Mouse (Mus musculus) retina, adult 2 months (tissue): ENCODE data around the gene Gstm4.

Experiments
- DNase-seq: peaks from one replicate; pipeline ENCODE4 v3.0.0-alpha.2; 2012; ENCODE audit warnings: low read depth, low spot score

The Gstm4 gene

DNA sequence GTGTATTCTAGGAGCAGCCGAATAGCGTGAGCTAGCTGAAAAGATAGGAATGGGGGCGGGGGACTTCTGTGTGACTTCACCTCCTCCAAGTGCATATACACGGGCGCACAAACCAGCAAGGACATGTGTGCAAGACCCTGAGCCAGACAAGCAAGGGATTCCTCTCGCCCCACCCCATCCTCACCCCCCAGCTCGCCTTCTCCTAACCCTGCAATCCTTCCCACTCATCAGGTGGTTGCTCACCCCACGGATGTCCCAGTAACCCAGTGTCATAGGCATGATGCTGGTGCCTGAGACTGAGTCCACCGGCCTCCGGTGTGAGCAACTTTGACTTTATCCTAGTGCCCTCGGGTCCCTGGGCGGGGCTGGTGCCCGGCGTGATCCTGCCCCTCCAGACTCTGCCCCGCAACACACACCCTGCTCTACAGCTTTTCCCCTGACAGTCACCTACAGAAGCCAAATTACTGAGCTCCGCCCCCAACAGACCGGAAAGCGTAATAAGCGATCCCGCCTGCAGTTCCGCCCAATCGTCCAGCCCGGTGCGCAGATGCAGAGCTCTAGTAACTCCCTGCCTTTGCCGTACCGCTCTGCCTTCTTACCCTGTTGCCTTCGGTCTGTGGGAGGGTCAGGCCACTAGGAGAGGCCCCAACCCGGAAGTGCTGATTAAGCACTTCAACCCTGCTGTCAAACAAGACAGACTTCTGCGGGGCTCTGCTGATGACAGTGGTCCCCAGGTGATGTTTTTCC, at the start of gene Gstm4:
TSS of gene Gstm4 (minus strand) at position 501 of the 747 bp plus-strand sequence.
- peak; percentile 56 for DNase-seq

DNA sequence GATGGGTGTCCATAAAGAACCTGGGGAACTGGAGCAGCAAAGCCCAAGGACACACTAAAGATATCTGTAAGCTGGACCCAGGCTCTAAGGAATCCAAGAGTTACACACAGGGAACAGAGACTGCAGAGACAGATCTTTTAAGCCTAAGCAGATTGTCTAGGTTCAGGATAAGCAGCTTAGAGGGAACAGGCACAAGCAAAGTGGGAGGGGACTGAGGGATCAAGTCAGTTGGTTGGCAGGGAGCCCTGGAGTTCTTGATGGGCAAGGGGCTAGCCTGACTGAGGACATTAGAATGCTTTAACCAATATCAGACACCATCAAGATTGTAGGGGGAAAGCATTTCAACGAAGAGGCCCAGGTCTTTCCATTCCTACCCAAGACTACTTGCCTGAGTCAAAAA, 49.5 kb upstream of the Gstm4 start:
- DNase-seq, result peak; percentile 71

DNA sequence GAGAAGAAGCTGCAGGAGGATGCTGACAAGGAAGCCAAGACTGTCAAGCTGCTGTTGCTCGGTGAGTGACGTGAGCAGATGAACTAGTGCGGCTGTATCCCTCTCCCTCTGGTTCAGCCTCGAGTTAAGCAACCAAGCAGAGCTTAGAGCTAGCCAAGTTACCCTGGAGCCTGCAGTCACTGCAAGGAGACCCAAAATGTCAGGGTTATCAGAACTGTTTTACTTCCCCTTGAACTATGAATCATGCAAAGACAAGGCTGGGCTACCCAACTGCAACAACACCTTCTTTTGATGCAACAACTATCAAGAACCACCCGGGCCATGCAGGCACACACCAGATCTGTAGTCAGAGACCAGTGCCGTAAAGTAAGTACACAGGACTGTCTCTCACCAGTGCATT, 48.6 kb upstream of the Gstm4 start:
- no peak for DNase-seq

DNA sequence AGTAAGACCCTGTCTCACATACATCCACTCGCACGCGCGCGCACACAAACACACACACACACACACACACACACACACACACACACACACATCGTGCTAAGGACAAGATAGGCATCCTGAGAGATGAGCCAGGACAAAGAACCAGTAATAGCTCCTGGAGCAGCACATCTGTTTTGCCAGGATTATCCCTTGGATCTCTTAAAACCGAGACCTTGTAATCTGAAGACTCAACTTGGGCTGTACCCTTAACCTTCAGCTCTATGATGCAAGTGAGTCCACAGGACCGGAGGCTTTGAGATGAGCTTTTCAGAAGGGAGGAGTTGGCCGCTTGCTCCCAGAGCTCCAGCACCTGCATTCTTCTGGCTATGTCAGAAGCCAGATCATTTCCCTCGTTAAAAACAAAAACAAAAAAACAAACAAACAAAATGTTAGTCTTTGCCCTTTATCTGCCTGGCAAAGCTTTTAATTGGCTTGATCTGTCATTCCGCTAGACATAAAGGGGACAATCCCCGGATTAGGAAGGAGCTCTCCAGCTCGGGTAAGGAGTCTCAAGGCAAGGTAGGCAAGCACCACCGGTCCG, 47.9 kb upstream of the Gstm4 start, which contains the start of gene Gnat2:
TSS of gene Gnat2 (plus strand) at position 254 of the 580 bp plus-strand sequence.
- DNase-seq, result no peak

DNA sequence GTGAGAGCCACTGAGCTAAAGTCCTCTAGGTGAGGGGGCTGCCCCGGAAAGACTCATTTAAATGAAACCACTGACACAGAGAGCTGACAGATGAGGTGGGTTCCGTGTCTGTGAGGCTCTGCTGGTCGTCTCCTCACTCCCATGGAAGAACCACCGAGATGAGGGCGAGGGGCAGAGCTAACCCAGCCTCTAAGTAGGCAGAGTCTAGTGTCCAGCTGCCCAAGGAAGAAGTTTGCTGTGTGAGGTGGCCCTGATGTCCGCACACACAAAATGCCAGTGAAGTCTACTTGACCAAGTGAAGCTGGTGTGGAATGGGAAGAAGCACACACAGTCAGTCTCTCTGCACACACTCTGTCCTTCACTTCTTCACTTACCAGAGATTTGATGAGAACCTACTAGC, 47.3 kb upstream of the Gstm4 start:
- DNase-seq, result no peak

DNA sequence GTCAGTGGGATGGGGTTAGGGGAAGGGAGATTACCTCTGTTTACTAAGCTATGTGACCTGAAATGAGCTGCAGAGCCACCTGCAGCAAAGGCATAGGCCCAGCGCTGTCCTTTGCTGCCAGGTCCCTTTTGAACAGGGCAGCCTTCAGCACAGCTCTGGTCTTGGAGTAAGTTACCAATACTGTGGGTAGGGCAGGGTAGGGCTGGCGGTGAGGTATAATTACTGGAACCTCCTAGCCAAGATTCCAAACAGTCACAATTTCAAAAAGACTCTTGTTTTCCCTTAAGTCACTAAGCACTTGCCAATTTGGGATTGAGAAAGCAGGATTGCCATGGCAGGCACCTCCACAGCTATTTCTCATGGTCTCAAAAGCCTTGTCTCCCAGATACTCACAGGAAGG, 45.9 kb upstream of the Gstm4 start:
- no peak for DNase-seq

DNA sequence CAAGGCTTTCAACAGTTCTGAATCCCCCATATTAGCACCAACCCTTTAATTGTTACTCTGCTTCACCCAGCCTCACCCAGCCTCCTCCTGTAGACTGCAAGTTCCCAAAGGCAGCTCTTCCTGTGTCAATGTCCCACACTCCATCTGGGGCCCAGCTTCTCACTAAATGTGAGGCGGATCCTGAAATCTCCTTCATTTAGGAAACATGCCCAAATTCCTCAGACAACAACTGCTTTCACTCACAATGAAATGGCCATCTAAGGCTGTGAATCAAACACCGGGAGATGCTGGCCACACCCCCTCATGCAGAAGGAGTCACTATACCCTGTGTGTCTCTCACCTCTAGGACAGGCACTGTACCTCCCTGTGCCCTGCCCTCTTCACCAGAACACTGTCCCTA, 45.2 kb upstream of the Gstm4 start:
- no peak for DNase-seq

DNA sequence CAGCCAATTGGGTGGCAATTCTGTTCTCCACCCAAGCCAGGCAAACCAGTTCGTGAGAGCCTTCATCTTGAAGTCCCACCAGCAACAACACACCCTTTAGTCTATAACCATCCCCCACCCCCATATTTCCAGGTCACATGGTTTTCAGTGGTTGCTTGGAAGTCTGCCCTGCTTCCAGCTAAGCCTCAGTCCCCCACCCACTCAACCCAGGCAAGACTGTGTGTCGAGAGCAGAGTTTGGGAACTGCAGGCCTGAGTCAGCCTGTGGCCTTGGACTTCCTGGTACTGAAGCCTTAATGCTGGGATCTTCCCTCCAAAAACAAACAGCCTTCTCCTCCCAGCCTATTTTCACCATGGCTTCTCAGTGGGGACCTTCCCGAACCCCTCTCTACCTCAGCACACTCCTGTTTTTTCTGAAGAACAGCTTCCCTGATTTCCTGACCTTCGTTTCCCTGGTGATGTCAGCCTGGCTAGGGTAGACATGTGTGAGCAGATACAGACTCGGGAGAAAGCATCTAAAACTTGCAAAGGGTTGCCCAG, 44.2 kb upstream of the Gstm4 start:
- no peak for DNase-seq

DNA sequence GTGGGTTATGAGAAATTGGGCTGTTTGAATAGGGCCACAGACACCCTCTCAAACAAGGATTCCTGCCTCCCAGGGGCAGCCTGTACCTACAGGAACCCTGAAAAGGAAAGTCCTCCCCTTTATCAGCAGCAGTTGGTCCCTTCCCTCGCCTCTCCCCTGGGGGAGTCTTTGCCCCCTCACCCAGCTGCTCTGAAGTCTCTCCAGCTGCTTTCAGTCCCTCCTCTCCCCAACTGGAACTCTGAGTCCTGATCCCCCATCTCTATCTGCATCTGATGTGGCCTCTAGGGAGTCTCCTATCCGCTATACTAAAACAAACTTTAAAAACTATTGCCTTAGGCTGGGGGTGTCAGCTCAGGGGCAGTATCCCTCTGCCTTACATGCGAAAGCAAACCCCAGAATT, 42.6 kb upstream of the Gstm4 start:
- no peak for DNase-seq

DNA sequence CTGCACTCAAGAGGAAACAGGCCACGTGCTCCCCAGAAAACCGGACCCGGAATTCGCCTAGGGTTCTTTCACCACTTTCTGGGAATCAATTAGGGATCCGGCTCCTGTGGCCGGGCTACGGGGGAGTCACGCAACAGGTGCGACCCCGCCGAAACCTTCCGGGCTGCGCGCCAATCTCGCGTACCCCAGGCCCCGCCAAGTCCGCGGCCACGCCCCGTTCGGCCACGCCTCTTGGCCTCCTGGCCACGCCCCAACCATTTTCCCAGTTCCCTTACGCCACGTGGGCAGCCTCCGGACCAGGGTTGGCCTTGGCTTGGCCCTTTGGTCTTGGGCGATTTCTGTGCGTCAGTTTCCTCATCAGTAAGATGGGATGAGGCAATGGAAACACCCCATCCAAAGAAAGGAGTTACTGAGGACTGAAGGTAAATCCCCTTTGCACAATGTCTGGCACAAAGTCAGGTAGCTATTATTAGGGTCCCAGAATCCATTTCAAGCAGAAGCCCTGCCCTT, 41.8 kb upstream of the Gstm4 start, which contains the start of gene Ampd2:
TSS of gene Ampd2 (minus strand) at position 182 of the 510 bp plus-strand sequence.
- DNase-seq, result no peak

DNA sequence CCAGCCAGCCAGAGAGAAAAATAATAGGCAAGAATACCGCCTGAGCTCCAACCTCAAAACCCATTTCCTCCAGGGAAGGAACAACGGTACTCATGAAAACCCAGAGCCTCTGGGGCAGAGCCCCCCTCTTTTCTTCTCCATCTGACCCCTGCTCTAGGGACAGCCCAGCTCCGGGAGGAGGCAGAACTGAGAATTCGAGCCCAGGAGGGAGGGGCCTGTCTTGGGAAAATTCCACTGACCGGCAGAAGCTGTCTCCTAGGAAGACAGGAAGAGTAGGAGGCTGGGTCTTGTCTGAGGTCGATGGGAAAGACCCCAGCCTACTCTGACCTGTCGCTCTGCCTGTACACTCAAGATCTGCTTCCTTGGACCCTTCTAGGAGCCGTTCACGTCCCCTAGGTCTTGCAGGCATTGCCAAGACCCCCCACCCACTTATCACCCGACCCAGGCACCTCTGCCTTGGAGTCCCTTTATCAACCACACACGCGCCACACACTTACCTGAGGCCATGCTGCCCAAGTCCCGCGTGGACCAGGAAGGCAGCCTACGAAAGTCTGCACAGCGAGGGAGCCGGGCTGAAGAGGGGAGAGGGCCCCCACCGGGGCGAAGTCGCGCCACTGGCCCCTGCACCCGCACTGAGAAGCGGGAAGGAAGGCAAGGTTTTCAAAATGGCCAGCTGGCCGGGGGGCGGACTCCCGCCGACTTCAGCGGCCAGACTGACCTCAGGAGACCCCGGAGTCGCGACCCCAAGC, 41.2 kb upstream of the Gstm4 start:
- no peak for DNase-seq

DNA sequence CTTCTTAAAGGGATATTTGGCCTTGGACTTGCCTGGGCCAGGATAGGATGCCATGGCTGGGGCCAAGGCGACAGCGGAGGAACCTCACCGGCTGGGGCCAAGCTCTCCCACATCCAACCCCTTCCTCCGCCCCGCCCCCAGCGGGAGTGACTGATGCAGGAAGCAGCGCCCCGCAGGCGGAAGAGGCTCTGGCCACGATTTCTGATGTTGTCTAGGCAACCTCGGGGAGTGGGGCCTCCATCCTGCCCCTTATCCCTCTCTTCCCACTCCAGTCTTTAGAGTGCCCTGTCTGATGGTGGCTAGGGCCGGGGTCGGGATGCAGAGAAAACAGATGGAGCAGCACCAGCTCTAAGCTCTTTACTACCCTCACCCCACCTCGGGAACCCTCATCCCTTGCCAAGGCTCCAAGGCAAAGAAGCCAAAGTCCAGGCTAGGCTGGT, 40.6 kb upstream of the Gstm4 start:
- no peak for DNase-seq

DNA sequence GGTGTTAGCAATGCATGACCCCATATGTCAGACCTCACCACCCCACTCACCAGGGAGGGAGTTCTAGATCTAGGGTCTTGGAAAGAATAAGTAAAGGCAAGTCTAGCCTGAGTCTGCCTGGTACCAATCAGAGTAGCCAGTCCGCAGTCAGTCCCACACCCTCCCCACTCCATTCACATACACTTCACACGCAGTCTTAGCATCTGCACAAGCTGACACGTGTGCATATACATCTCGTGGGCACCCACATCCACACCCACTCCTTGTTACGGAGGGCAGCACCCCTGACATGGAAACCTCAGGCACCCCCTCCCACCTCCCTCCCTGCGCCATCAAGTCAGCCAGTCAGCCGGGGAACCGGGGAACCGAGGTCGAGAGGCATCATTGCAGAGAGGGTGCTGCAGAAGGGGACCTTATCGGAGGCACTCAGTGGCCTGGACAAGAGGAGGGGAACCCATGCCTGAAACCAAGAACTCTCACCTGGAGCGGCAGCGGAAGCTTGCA, 40.1 kb upstream of the Gstm4 start:
- no peak for DNase-seq

DNA sequence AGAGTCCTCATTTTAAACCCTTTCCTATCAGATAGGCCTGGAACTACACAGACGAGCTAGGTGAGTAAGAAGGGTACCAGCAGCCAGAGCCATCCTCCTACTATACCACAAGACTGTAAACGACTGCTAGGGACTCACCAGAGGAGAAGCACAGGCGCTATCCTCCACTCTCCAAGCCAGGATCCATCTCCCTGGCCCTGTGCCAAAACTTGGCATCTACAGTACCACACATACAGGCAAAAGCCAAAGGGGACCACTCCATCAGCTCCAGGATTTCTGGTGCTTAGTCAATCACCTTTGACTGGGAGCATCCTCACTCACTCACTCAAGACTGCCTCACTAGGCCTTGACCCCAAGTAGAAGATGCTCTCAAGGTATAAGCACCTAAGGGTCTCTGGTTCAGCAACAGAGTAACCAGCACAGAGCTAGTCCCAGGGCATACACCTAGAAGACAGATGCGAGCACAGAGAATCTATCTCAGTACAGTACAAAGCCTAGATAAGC, 39.3 kb upstream of the Gstm4 start:
- DNase-seq, result no peak

DNA sequence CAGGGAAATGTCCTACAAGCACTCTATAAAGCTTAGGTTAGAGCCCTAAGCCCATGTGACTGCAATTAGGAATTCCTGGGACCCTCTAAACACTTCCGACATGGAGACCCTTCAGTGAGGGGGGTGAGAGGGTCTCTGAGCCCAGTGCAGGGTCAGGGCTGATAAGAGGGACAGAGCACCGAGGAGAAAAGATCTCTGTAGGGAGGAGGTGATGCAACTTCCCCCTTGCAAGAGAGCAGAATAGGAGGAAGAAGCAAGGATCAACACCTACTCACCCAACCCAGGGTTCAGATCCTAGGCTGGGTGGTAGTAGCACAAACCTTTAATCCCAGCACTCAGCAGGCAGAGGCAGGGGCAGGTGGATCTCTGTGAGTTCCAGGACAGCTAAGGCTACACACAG, 38.5 kb upstream of the Gstm4 start:
- no peak for DNase-seq

DNA sequence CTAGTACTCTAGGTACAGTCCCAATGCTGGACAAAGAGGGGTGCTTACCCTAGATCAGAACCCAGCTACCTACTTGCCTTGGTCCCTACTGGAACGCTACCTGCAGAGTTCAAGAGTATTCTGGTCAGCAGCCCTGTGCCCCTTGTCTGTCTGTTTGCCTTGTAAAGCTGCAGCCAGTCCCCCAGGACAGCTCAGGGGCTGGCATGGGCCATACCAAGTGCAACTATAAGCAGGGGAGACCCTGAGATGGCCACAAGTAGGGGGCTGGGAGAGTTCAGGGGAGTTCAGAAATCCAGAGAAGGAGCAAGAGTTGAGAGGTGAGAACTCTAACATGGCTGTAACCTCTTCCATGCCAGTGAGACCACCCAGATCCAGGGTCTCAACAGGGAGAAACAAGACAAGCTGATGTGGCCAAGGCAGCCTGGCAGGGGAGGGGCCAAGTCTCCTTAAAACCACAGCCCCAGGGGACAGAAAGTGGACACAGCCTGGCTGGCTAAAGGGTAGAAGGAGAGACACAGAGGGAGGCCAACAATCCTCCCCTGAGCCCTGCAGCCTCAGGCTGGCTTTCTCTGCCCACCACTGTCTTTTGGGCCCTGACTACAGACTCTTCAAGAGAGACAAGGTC, 37.7 kb upstream of the Gstm4 start:
- no peak for DNase-seq

DNA sequence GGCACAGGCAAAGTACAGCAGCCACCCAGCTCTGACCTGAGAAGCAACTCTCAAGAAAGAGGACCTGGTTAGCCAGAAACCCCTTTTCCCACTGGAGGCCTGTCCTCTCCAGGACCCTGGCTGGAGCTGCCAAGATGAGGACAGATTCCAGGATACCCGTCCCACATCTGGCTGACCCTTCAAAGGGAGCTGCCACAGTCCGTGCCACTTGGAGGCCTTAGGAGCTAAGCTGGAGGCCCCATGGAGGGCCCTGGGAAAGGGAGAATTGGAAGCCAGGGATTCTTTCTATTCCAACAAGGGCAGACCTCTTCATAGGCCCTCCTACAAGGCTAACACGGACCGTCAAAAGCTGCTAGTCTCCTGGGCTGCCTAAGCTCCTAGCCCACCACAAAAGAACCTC, 37.0 kb upstream of the Gstm4 start:
- no peak for DNase-seq

DNA sequence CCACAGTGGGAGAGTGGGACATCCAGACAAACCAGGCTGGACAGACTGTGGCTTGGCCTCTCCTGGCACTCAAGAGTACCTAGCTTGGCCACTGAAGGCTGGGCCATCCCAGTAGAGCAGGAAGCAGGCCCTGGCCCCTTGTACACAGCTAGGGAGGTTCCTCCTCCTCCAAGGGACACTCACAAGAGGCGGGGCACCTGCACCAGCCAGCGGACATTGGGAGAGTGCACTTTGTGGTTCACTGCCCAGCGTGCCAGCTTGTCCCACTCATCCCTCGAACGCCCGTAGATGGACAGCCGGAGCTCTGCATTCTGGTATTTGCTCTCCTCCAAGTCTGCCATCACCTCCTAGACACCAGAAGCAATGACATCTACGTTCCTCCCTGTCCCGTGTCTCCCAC, 32.1 kb upstream of the Gstm4 start:
- DNase-seq, result no peak

DNA sequence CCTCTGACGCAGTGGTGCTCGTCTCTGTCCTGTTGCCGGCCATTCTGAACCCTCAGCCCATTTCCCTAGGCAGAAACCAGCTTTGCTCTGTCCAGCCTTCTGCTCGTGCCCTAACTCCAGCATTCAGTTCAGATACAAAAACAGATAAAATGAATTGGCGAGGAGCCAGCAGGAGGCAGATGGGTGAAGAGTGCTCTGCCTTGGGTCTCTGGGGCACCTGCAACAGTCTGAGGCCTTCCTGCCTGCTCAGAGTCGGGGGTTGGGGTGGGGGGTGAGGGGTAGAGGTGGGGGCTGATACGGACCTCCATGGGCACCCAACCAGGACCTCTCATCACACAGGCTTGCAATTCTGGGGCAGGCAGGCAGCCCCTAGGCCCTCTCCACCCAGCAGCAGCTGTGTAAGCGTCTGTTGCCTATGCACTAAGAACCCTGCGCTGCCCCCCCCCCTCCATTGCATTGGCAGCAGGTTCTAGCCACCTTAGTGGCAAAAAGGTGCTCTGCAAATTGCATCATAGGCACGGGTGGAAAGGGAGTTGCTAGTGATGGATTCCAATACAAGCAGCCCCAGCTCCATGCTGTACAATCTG, 28.4 kb upstream of the Gstm4 start:
- DNase-seq, result no peak

DNA sequence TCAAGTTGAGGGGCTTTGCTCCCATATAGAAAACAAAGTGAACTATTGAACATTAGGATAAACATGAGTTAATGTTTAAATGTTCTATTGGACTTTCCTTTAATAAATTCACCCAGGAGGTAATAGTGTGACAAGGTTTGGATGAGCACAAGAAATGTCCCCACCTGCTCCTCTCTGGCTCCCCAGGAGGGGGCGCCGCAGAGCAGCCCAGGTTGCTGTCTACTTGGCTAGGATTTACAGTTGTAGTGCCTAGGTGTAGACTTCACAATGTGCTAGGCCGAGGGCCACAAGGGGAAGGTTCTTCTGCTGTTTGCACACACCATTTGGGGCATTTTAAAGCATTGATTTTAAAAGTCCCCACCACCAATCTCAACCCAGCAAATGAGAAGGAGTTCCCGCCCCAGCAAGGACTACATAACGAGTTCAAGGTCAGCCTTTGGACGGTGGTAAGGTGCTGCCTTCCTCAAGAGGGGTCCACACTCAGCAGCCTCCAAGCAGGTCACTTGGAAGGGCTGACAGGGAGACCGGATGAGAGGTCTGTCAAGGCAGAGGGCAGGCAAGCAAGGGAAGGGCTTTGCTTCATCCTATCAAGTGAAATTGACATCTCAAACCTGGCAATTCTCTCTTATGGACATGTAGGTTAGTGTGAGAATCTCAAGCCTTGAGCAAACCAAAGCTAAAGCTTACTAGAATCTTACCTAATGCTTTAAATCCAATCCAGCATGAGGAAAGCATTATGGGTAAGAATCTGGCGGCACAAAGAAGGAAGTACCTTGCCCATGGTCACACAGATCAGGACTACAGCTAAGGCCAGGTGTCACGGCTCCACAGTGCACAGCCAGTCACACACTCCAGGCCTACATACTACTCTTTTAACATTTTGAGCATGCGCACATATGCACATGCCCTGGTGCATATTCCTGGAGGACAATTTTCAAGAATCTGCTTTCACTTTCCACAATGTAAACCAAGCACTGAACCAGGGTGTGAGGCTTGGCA, 25.9 kb upstream of the Gstm4 start:
- DNase-seq, result no peak
